Mouse (Mus musculus) B cell, adult 67 days (primary cell): Measurements from ENCODE around the gene Phactr1. TPM values are rescaled to one million over a fixed set of nuclear protein-coding genes. Genes with fewer than 3 reads are reported as not detected.

Source experiments
- total RNA-seq, 2 experiments: library from RNA; stranded (reverse); gene quantifications; 4 replicates each; pipeline ENCODE4 v1.2.4; 2023

The Phactr1 gene
- total RNA-seq = not detected

GRCm38 (mm10) chr13:42680391-42680994, at the start of gene Phactr1:
Phactr1 (plus strand) TSS chr13:42680623.

GRCm38 (mm10) chr13:43171020-43171710, 490.7 kb downstream of the Phactr1 start, which contains the start of gene Tbc1d7:
Tbc1d7 (minus strand) TSS chr13:43171501.

